Mouse (Mus musculus): Measurements from ENCODE around the gene Hist2h2be. TPM values are rescaled to one million over a fixed set of nuclear protein-coding genes. Genes with fewer than 3 reads are reported as not detected.

Gene Hist2h2be
- total and polyA plus RNA-seq, 3 experiments = 2.3 to 3.8 (median 2.9) TPM

DNA sequence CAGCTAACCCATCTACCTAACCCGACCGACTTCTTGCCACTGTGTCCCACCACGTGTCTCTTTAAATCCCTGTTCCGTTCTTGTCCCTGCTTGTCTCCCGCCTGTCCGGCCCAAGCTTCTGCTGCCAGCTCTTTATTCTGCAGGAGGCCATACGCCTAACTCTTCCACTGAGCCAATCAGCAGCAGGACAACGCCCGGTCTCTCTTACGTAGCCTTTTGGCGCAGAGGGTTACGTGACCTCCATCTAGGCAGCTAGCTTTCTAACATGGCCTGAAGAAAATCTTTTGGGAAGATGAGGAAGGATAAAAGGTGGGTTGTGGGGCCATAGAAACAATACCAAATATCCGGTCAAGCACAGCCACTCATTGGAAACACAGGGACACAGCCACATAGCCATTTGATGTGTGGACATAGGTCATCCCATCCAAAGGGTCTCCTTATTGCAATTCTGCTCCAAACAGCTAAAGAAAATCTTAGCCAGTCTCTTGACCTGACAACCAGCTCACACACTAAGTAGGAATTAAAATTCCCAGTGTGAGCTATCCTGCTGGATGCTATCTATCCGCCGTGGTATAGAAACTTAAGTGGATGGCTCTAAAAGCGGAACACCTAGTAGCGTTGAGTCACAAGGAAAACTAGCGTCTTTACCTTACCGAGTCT lies 41.4 kb downstream of the Hist2h2be start:
- in situ Hi-C loops (cut with MboI; ENCODE audit: low pct_ligation_motif_present, low pct_unique_long_range_greater_than_20kb, low sequenced_read_pairs) = no loop called here
- dilution Hi-C loops (cut with MboI; ENCODE audit: extremely low pct_ligation_motif_present, extremely low pct_unique_long_range_greater_than_20kb, low sequenced_read_pairs) = no loop called here
- Histone ChIP-seq H3K79me2 (replicated peaks; ENCODE audit: control insufficient read depth, extremely low read depth, insufficient read depth, poor library complexity, severe bottlenecking) (0 out of 2 replicates have a peak, but pooled peaks cover 10% of the 10 kb centered on the region), H3K4me1 (ENCODE audit: control insufficient read depth in 1 of 2, insufficient read depth in 2 of 2) (peaks cover 0 to 40% of the 10 kb centered on the region in 2 experiments; a peak in 3 of 4 replicates), H3K4me2 (ENCODE audit: insufficient read depth, low read depth, poor library complexity, severe bottlenecking) (peak overlapping the region; percentile 81), H3K27ac (ENCODE audit: insufficient read depth, low read depth) (peak overlapping the region; percentile 98), H3K36me3 (replicated peaks in 1 of 2; ENCODE audit: control insufficient read depth in 1 of 2, insufficient read depth in 1 of 2, low read length in 1 of 2) (no peaks in the 10 kb centered on the region), H3K4me3 (replicated peaks in 1 of 3; ENCODE audit: low read depth in 2 of 3, low read length in 2 of 3, poor library complexity in 1 of 3) (peak overlapping the region; percentile 62 to 67 (median 63)), H3K9ac (ENCODE audit: insufficient read depth, low read depth) (peak overlapping the region; percentile 85), H3K9me3 (replicated peaks; ENCODE audit: low read length) (no peaks in the 10 kb centered on the region), H3K27me3 (replicated peaks) (no peaks in the 10 kb centered on the region)
- TF ChIP-seq CHD2 (IDR thresholded peaks at IDR 0.05; ENCODE audit: low read length) = peak; percentile 54; the same call in 1 of the 2 replicates
- TF ChIP-seq RCOR1 (conservative IDR thresholded peaks at IDR 0.05; ENCODE audit: low read depth, low read length) = 0 out of 2 replicates have a peak, but pooled peaks have one; percentile 36
- TF ChIP-seq TCF12 (IDR thresholded peaks at IDR 0.05; ENCODE audit: low read depth, low read length) = peak; percentile 10; the same call in 1 of the 2 replicates
- 0 out of 2 replicates have a peak, but pooled peaks have one; percentile 45 for TF ChIP-seq IRF4 (IDR thresholded peaks at IDR 0.05; ENCODE audit: low read depth, low read length)
- TF ChIP-seq ZKSCAN1 (IDR thresholded peaks at IDR 0.05; ENCODE audit: borderline replicate concordance, low read depth, low read length) = no peak
- no peak for TF ChIP-seq KAT2A (IDR thresholded peaks at IDR 0.05; ENCODE audit: insufficient replicate concordance, low read length)
- no peak for TF ChIP-seq PAX5 (IDR thresholded peaks at IDR 0.05; ENCODE audit: low read length)
- peak; percentile 100 for TF ChIP-seq POLR2AphosphoS2 (IDR thresholded peaks at IDR 0.05; ENCODE audit: low read depth, low read length)
- peak; percentile 87 for TF ChIP-seq MAX (IDR thresholded peaks at IDR 0.05; ENCODE audit: low read length)
- TF ChIP-seq CHD1 (IDR thresholded peaks at IDR 0.05; ENCODE audit: low read depth, low read length) = peak; percentile 92
- peak; percentile 79; the same call in 1 of the 2 replicates for TF ChIP-seq MXI1 (IDR thresholded peaks at IDR 0.05; ENCODE audit: low read depth, low read length)
- no peak for TF ChIP-seq GABPA (IDR thresholded peaks at IDR 0.05; ENCODE audit: insufficient replicate concordance, low read depth, low read length)
- peak; percentile 82 for TF ChIP-seq TBP (conservative IDR thresholded peaks at IDR 0.05; ENCODE audit: low read depth, low read length)
- no peak for TF ChIP-seq ETS1 (conservative IDR thresholded peaks at IDR 0.05; ENCODE audit: low read depth, low read length)
- peak; percentile 78 for TF ChIP-seq POLR2A (IDR thresholded peaks at IDR 0.05; ENCODE audit: low read depth, low read length)
- peak; percentile 62; the same call in 1 of the 2 replicates for TF ChIP-seq MYC (IDR thresholded peaks at IDR 0.05; ENCODE audit: low read depth, low read length)
- DNase-seq (ENCODE audit: extremely low read depth) = peak; percentile 90

DNA sequence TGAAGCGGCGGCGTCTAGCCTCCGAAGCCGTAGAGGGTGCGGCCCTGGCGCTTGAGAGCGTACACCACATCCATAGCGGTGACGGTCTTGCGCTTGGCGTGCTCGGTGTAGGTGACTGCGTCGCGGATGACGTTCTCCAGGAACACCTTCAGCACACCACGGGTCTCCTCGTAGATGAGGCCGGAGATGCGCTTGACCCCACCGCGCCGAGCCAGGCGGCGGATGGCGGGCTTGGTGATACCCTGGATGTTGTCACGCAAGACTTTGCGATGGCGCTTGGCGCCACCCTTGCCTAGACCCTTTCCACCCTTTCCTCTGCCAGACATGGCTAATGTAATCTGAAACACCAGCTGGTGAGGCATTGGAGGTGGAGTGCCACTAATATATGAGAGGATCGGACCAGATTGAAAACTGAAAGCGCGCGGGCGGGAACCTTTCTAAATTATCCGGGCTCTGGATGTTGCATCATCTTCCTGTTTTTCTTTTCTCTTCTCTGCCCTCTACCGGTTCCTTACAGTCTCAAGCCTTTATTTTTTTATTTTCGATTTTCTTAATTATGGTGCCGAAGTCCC lies 42.1 kb downstream of the Hist2h2be start, which contains the start of gene Hist2h4:
Gene Hist2h4 (minus strand): TSS at position 333 of the 572 bp plus-strand sequence.
- Histone ChIP-seq H3K4me2 (ENCODE audit: insufficient read depth, low read depth, poor library complexity, severe bottlenecking) (peak within 1 kb of the TSS; percentile 96), H3K9me3 (replicated peaks; ENCODE audit: low read length) (no peaks in the 10 kb centered on the region), H3K27me3 (replicated peaks) (no peaks in the 10 kb centered on the region), H3K4me1 (ENCODE audit: control insufficient read depth in 1 of 2, insufficient read depth in 2 of 2) (peaks cover 0 to 46% of the 10 kb centered on the region in 2 experiments; a peak in 3 of 4 replicates), H3K36me3 (replicated peaks in 1 of 2; ENCODE audit: control insufficient read depth in 1 of 2, insufficient read depth in 1 of 2, low read length in 1 of 2) (no peaks in the 10 kb centered on the region), H3K4me3 (replicated peaks in 1 of 3; ENCODE audit: low read depth in 2 of 3, low read length in 2 of 3, poor library complexity in 1 of 3) (peak within 1 kb of the TSS; percentile 62 to 67 (median 63)), H3K79me2 (replicated peaks; ENCODE audit: control insufficient read depth, extremely low read depth, insufficient read depth, poor library complexity, severe bottlenecking) (0 out of 2 replicates have a peak, but pooled peaks cover 10% of the 10 kb centered on the region), H3K9ac (ENCODE audit: insufficient read depth, low read depth) (peak within 1 kb of the TSS; percentile 85), H3K27ac (ENCODE audit: insufficient read depth, low read depth) (peak within 1 kb of the TSS; percentile 98)
- dilution Hi-C loops (cut with MboI; ENCODE audit: extremely low pct_ligation_motif_present, extremely low pct_unique_long_range_greater_than_20kb, low sequenced_read_pairs) (no loop called here), in situ Hi-C loops (cut with MboI; ENCODE audit: low pct_ligation_motif_present, low pct_unique_long_range_greater_than_20kb, low sequenced_read_pairs) (no loop called here)
- DNase-seq (ENCODE audit: extremely low read depth) = peak; percentile 98
- TF ChIP-seq RCOR1 (conservative IDR thresholded peaks at IDR 0.05; ENCODE audit: low read depth, low read length) (peak; percentile 93), GABPA (IDR thresholded peaks at IDR 0.05; ENCODE audit: insufficient replicate concordance, low read depth, low read length) (no peak), SMC3 (IDR thresholded peaks at IDR 0.05; ENCODE audit: low read depth, low read length) (peak; percentile 15; the same call in 1 of the 2 replicates), KAT2A (IDR thresholded peaks at IDR 0.05; ENCODE audit: insufficient replicate concordance, low read length) (peak; percentile 81), MYC (IDR thresholded peaks at IDR 0.05; ENCODE audit: low read depth, low read length) (peak; percentile 72), MAZ (IDR thresholded peaks at IDR 0.05; ENCODE audit: low read depth, low read length) (no peak; the same call in none of the 2 replicates), ZC3H11A (IDR thresholded peaks at IDR 0.05; ENCODE audit: low read depth, low read length) (no peak), ETS1 (conservative IDR thresholded peaks at IDR 0.05; ENCODE audit: low read depth, low read length) (peak; percentile 72), POLR2A (IDR thresholded peaks at IDR 0.05; ENCODE audit: low read depth, low read length) (peak; percentile 97), MAX (IDR thresholded peaks at IDR 0.05; ENCODE audit: low read length) (no peak), RAD21 (IDR thresholded peaks at IDR 0.05; ENCODE audit: low read depth, low read length) (no peak), CHD1 (IDR thresholded peaks at IDR 0.05; ENCODE audit: low read depth, low read length) (peak; percentile 83), ZKSCAN1 (IDR thresholded peaks at IDR 0.05; ENCODE audit: borderline replicate concordance, low read depth, low read length) (no peak), POLR2AphosphoS2 (IDR thresholded peaks at IDR 0.05; ENCODE audit: low read depth, low read length) (peak; percentile 96), JUND (conservative IDR thresholded peaks at IDR 0.05; ENCODE audit: low read depth, low read length) (peak; percentile 93), TCF12 (IDR thresholded peaks at IDR 0.05; ENCODE audit: low read depth, low read length) (peak; percentile 89), IRF4 (IDR thresholded peaks at IDR 0.05; ENCODE audit: low read depth, low read length) (peak; percentile 49), MEF2A (IDR thresholded peaks at IDR 0.05; ENCODE audit: borderline replicate concordance, low read depth, low read length) (peak; percentile 56), CTCF (conservative IDR thresholded peaks at IDR 0.05 in 1 of 2, IDR thresholded peaks at IDR 0.05 in 1 of 2; ENCODE audit: low read depth in 2 of 2, low read length in 2 of 2) (peak in 1 of 2 experiments; percentile 66; a peak in 2 of 4 replicates), USF2 (conservative IDR thresholded peaks at IDR 0.05; ENCODE audit: low read depth, low read length) (no peak; the same call in 1 of the 2 replicates), E2F4 (IDR thresholded peaks at IDR 0.05; ENCODE audit: insufficient replicate concordance, low read depth, low read length) (peak; percentile 100), EP300 (IDR thresholded peaks at IDR 0.05; ENCODE audit: low read length) (no peak), ZMIZ1 (IDR thresholded peaks at IDR 0.05; ENCODE audit: low read depth, low read length) (peak; percentile 100)
